Mouse (Mus musculus) brain, embryonic 14.5 days (tissue): ENCODE measurements around the gene 1700003E16Rik. TPM values are rescaled to one million over a fixed set of nuclear protein-coding genes. Genes with fewer than 3 reads are reported as not detected.
A peak's percentile ranks its signal among the peaks of the same experiment; 100 is the strongest.

Experiments used
- DNase-seq: peaks from one replicate; pipeline ENCODE4 v3.0.0-alpha.2; 2011; ENCODE audit warnings: low read depth
- CTCF ChIP-seq: fragments of 200-500 bp; IDR thresholded peaks from 2 replicates; pipeline ENCODE4 v1.5.1; 2012; ENCODE audit warnings: inconsistent platforms, mild to moderate bottlenecking, moderate library complexity, borderline replicate concordance; ENCODE audit not compliant: insufficient read depth, insufficient read length; ENCODE audit errors: extremely low read depth
- POLR2A ChIP-seq: fragments of 200-500 bp; IDR thresholded peaks from 2 replicates; pipeline ENCODE4 v1.6.1; 2012; ENCODE audit warnings: mild to moderate bottlenecking, inconsistent platforms, borderline replicate concordance; ENCODE audit not compliant: poor library complexity, insufficient read depth, insufficient read length, severe bottlenecking; ENCODE audit errors: extremely low read depth
- polyA plus RNA-seq: library from polyadenylated mRNA; depleted of rRNA; stranded (reverse); fragments of >200 nt; gene quantifications from 2 replicates; pipeline ENCODE4 v1.2.3, GENCODE M21; 2012

Gene 1700003E16Rik
- polyA plus RNA-seq, 1 experiment: 4.1 TPM

DNA sequence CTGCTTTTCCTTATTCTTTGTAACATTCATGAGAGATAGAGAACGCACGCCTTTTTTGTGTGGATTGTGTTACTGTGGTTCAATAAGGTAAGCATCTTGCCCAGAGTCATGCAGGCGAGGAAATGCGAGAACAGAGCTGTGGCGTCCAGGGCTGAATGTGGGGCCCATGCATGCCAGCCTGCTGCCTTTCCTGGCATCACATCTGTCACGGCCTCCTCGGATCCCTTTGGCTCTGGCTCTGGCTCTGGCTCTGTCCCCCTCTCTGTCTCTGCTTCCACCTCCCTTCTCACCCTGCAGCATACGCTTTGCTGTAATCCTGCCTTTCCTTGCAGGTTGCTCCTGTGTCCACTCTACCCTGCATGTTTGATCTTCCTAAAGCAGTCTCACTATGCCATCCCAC, 19.8 kb downstream of the 1700003E16Rik start:
- DNase-seq: no peak
- no peak for TF ChIP-seq CTCF
- no peak for TF ChIP-seq POLR2A

DNA sequence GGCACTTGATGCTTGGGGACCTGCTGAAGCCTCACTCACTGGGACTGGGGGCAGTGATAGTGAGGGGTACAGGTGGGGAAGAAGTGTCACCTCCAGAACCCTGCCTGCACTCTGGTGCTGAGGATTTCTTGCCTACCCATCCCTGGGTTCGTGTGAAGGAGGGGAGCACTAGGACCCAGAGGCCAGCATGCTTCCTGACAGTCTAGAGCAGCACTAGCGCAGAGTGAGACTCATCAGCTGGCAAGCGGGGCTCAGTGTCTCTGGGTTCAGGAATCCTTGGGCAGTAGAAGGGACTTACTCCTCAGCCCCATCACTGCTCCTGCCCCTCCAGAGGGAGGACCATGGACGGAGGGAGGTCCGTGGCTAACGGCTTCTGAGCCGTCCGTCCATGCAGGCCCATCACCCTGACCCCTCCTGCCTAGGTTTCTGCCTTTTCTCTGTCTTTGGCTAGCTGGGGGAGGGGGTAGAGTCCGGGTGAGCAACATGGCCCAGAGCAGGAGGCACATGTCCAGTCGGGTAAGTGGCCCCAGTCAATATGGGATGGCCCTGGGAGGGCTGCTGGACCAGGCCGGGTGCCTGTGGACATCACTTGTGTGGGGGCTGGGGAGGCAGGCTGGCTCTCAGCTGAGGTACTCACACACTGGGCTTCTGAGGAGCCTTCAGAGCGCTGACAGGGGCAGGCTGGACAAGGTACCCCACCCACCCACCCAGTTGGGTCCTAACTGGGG, 23.4 kb downstream of the 1700003E16Rik start:
- DNase-seq: peak; percentile 85
- TF ChIP-seq POLR2A: no peak
- TF ChIP-seq CTCF: no peak

DNA sequence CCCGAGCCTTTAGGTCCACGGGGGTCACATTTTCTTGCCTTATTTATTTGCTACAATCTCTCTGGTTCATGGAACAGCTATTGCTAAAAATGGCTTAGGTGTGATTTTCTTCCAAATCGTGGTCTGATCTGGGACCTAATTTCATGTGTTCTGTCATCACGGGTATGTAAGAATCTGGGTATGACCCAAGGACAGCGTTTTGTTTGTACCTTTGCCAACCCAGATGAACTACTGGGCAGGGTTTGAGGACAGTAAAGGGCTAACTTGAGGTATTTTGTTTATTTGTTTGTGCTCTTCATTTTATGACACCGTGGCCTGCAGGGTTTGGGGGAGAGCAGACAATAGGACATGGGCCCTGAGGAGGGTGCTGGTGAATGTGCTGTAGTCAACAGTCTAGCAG, 24.4 kb downstream of the 1700003E16Rik start:
- DNase-seq: no peak
- TF ChIP-seq POLR2A (no peak), CTCF (no peak)

GRCm38 (mm10) chr6:83184858-83185435, 28.7 kb downstream of the 1700003E16Rik start:
- no peak for TF ChIP-seq POLR2A
- TF ChIP-seq CTCF: peak; percentile 40; the same call in 1 of the 2 replicates
- DNase-seq: peak; percentile 30

DNA sequence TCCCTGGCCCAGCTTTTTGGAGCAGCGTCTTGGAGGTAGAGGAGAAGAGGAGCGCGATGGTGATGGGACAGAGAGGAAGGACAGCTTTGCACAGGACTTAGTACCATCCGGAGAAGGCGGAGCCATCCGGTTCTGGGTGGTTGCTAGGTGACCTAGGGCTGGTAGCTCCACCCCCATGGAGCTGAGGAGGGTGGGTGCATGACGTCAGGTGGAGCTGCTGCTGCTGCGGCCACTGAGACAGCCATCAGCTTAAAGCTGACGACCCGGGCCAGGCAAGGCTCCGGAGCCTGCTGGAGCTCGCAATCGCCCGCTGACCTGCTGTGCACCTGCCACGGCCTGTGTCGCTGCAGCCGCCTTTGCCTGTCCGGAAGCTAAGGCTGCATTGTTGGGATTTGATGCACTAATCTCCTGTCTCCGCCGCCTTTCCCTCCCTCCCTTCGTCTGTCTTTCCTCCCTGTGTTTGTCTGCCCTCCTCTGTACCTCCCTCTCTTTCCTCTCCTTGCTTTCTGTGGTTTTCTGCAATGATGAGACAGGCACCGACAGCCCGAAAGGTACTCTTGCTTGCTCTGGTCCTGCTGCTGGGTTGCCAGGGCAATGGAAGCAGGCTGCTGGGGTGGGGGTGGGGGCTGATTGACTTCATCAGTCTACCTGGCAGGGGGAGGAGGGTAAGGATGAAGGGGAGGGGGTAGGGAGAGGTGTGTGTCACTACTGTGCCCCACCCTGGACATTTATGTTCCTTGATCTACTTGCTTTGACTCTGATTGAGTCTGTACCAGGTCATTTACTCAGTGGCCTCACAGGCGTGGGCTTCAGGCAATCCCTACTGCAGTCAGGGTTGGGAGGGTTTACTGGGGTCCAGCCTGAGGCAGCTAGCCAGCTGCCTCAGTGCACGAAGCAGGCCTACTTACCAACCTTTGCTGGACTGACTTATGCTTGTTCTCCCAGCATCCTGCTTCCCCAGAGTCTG, 30.0 kb downstream of the 1700003E16Rik start:
- no peak for TF ChIP-seq CTCF
- TF ChIP-seq POLR2A: no peak
- peak; percentile 96 for DNase-seq

GRCm38 (mm10) chr6:83186946-83187345, 30.7 kb downstream of the 1700003E16Rik start:
- TF ChIP-seq CTCF: no peak
- TF ChIP-seq POLR2A: no peak
- peak; percentile 25 for DNase-seq

DNA sequence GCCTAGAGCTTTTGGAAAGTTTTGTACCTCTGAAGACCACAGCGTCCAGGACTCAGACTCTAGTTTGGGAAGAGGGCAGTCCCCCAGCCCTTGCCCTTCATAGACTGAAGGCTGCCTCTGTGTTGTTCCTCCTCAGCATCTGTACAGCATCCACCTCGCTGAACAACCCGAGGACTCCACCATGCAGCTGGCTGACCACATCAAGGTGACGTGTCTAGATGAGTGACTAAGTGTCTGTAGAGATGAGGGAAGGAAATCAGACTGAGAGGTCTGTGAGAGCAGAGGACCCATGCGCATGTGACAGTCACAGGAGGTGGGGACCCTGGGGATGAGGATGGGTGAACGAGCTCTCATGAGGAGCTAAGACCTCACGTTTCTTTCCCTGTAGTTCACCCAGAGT, 37.4 kb downstream of the 1700003E16Rik start:
- DNase-seq: no peak
- no peak for TF ChIP-seq CTCF
- TF ChIP-seq POLR2A: no peak

GRCm38 (mm10) chr6:83197345-83198004, 41.3 kb downstream of the 1700003E16Rik start:
- TF ChIP-seq CTCF (peak; percentile 56), POLR2A (no peak)
- DNase-seq: peak; percentile 71

DNA sequence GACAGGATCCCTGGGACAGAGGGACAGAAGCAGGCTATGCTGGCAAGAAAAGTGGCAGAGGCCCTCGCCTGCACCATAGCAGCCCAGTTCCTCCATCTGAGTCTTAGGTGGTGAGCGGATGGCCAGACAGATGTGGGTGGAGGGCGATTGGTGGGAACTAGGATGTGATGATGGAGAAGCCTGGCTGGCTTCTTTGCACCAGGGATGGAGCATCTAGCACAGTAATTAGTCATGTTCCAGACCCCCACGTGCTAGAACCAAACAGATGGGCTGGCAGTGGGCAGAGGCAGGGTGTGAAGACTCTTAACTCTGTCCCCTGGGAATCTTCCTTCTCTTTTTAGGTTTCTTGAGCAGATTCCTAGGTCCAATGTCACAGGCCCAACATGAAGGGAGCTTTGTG, 47.1 kb downstream of the 1700003E16Rik start:
- DNase-seq: no peak
- TF ChIP-seq CTCF (no peak), POLR2A (no peak)

- no peak for TF ChIP-seq POLR2A
- TF ChIP-seq CTCF: no peak
- DNase-seq: no peak
Measured at GRCm38 (mm10) chr6:83205851-83206250, 49.6 kb downstream of the 1700003E16Rik start.
